In genomic region chr13:58927186-58927585, GRCm38 (mm10) we compare ENCODE assay signal across 13 mouse cellular contexts.
"Had no signal": no experiment of that assay in that cellular context is flagged by ENCODE, and none has a peak within 500 bp of the region (broad histone marks: within the 10 kb centered on the region; RNA-seq: fewer than 3 reads in every experiment).

No protein-coding gene starts in this region.

- H3K27ac ChIP-seq: kidney, embryonic 15.5 days; limb, embryonic 13.5 days; liver, embryonic 12.5 days; lung, embryonic 15.5 days; midbrain, embryonic 12.5 days; stomach, embryonic 15.5 days had no signal

- H3K27me3 ChIP-seq: kidney, embryonic 15.5 days; limb, embryonic 13.5 days; liver, embryonic 12.5 days; lung, embryonic 15.5 days; midbrain, embryonic 12.5 days; neural tube, embryonic 13.5 days; stomach, embryonic 15.5 days had no signal

- H3K4me3 ChIP-seq: kidney, embryonic 15.5 days; limb, embryonic 13.5 days; liver, embryonic 12.5 days; lung, embryonic 15.5 days; midbrain, embryonic 12.5 days; neural tube, embryonic 13.5 days; stomach, embryonic 15.5 days had no signal

- H3K9me3 ChIP-seq: kidney, embryonic 15.5 days; limb, embryonic 13.5 days; liver, embryonic 12.5 days; lung, embryonic 15.5 days; midbrain, embryonic 12.5 days; neural tube, embryonic 13.5 days; stomach, embryonic 15.5 days had no signal

- H3K36me3 ChIP-seq: kidney, embryonic 15.5 days; limb, embryonic 13.5 days; liver, embryonic 12.5 days; lung, embryonic 15.5 days; midbrain, embryonic 12.5 days; neural tube, embryonic 13.5 days; stomach, embryonic 15.5 days had no signal

- H3K4me1 ChIP-seq: kidney, embryonic 15.5 days; limb, embryonic 13.5 days; liver, embryonic 12.5 days had no signal

- DNase-seq: kidney, postnatal 14 days; left cerebral cortex, postnatal 4 days; retina, postnatal 1 day; right cerebral cortex, postnatal 4 days; thymus, adult 2 months; thymus, postnatal 25 days had no signal
